Mouse (Mus musculus) gastrocnemius, adult 2 months (tissue): Measurements from ENCODE around the gene Pou2f3. TPM values are rescaled to one million over a fixed set of nuclear protein-coding genes. Genes with fewer than 3 reads are reported as not detected.
A peak's percentile ranks its signal among the peaks of the same experiment; 100 is the strongest.

Source experiments
- DNase-seq: peaks from one replicate; pipeline ENCODE4 v3.0.0; 2022
- H3K27ac ChIP-seq: fragments of 200-600 bp; 2 replicates; pipeline ENCODE4 v1.8.1; 2022; ENCODE audit warnings: mild to moderate bottlenecking
- H3K4me3 ChIP-seq: fragments of 200-600 bp; 2 replicates; pipeline ENCODE4 v1.8.1; 2022; ENCODE audit warnings: mild to moderate bottlenecking, moderate library complexity
- CTCF ChIP-seq: fragments of 200-600 bp; IDR thresholded peaks from 2 replicates; pipeline ENCODE4 v1.8.1; 2022; ENCODE audit warnings: antibody characterized with exemption, mild to moderate bottlenecking, moderate library complexity
- intact Hi-C: fragments of 180-260 bp; cut with DNase I; formaldehyde crosslinking; loops from one replicate; pipeline ENCODE4 v1.15.1; 2025
- total RNA-seq, 2 experiments: library from RNA; stranded (reverse); gene quantifications; 2 replicates each; pipeline ENCODE4 v1.2.3; 2021

Gene Pou2f3
- total RNA-seq, 2 experiments from 2014 or later: 0.11 to 0.15 TPM

DNA sequence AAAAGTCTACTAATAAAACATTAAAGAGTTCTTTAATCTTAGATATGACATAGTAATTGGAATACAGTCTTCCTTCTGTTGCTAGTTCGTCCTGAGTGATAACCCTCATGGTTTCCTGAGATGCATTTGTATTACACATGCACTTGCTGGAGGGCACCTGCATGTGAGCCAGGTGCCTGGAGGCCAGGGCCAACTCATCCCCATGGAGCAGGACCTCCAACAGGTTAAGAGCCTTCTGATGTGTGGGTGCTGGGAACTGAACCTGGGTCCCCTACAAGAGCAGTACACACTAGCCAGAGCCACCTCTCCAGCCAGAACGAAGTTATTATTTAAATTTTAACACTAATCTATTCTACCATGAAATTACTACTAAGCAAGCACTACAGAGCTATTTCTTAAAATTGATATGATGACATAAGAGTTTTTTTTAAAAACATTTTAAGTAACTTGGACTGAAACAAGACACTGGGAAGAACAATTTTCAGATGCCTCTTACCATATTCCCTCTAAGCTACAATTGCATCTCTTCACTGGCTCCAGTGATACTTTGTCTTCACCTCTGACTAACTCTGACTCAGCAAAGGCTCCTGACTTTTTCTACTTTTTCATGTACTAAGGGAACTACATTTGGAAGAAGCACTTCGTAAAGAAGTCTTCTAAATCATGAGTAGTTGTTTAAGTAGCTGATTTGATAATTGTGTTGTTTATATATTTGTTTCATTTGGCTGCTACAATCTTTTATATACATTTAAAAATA lies 112.2 kb downstream of the Pou2f3 start:
- no peak for TF ChIP-seq CTCF
- Histone ChIP-seq H3K27ac (peak overlapping the region; percentile 69), H3K4me3 (no peak overlapping the region)
- DNase-seq: no peak
- intact Hi-C loops: loop anchor here (10.0 kb wide), 1 partner anchor 53 kb away; no protein-coding TSS in a partner anchor

- Histone ChIP-seq H3K4me3 (no peak overlapping the region), H3K27ac (peak overlapping the region; percentile 53; the same call in 1 of the 2 replicates)
- no peak for DNase-seq
- TF ChIP-seq CTCF: no peak
- intact Hi-C loops: loop anchor here (10.0 kb wide), 1 partner anchor 52 kb away; no protein-coding TSS in a partner anchor
Observed at GRCm38 (mm10) chr9:43096337-43096736, 113.8 kb downstream of the Pou2f3 start.

GRCm38 (mm10) chr9:43094828-43095227 lies 115.3 kb downstream of the Pou2f3 start:
- intact Hi-C loops: loop anchor here (10.0 kb wide), 1 partner anchor 50 kb away; no protein-coding TSS in a partner anchor
- peak; percentile 32 for DNase-seq
- TF ChIP-seq CTCF: no peak

DNA sequence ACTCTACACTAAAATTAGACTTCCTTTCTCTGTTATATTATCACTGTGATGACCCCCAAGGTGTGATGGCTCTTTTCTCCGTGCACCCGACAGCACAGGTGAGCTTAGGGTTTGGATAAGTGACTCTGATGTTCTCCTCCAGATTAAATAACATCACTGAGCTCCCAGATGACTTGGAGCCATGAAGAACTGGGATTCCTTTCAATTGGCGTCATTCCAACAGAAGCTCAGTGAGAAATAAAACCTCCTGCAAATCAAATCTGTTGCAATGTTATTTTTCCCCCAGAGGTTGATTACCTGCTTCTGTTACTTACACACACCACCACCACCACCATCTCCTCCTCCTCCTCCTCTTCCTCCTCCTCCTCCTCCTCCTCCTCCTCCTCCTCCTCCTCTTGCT lies 116.4 kb downstream of the Pou2f3 start:
- intact Hi-C loops: loop anchor here (10.0 kb wide), 1 partner anchor 49 kb away; no protein-coding TSS in a partner anchor
- H3K4me3 ChIP-seq: peak overlapping the region; percentile 19; the same call in 1 of the 2 replicates
- TF ChIP-seq CTCF: no peak
- H3K27ac ChIP-seq: peak overlapping the region; percentile 74
- no peak for DNase-seq

More at GRCm38 (mm10) chr9:43094828-43095227, 115.3 kb downstream of the Pou2f3 start:
- Histone ChIP-seq H3K4me3 (peak overlapping the region; percentile 11; the same call in 1 of the 2 replicates), H3K27ac (peak overlapping the region; percentile 77)

GRCm38 (mm10) chr9:43085686-43086285 lies 124.4 kb downstream of the Pou2f3 start:
- no peak for DNase-seq
- peak overlapping the region; percentile 70 for H3K27ac ChIP-seq
- intact Hi-C loops: no loop called here
- no peak overlapping the region for H3K4me3 ChIP-seq
- no peak for TF ChIP-seq CTCF

GRCm38 (mm10) chr9:43084496-43085362 lies 125.4 kb downstream of the Pou2f3 start:
- intact Hi-C loops: no loop called here
- peak overlapping the region; percentile 70 for H3K27ac ChIP-seq
- no peak for DNase-seq
- TF ChIP-seq CTCF: no peak
- H3K4me3 ChIP-seq: no peak overlapping the region

- DNase-seq: no peak
- no peak for TF ChIP-seq CTCF
- intact Hi-C loops: no loop called here
- Histone ChIP-seq H3K27ac (peak overlapping the region; percentile 29; the same call in 1 of the 2 replicates), H3K4me3 (no peak overlapping the region)
Observed at GRCm38 (mm10) chr9:43083441-43084055, 126.6 kb downstream of the Pou2f3 start.

DNA sequence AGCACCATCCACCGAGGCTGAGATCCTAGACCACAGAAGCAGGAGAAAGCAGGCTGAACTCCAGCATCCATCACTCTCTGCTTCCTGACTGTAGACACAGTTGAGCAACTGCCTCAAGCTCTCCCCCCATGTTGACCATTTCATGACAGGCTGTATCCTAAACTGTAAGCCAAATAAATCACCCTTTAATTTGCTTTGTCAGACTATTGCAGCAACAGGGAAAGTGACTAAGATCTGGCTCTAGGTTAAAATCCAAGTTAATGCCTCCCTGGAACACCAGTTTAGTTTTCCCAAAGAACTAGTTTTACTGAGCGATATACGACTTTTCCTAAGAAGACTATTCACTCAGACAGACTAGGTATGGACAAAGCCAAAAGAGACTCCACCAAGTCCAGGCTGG lies 131.5 kb downstream of the Pou2f3 start:
- DNase-seq: no peak
- intact Hi-C loops: no loop called here
- H3K27ac ChIP-seq: no peak overlapping the region
- no peak for TF ChIP-seq CTCF
- no peak overlapping the region for H3K4me3 ChIP-seq

GRCm38 (mm10) chr9:43076163-43076562 lies 134.0 kb downstream of the Pou2f3 start:
- intact Hi-C loops: no loop called here
- no peak for DNase-seq
- H3K4me3 ChIP-seq: no peak overlapping the region
- TF ChIP-seq CTCF: no peak
- H3K27ac ChIP-seq: peak overlapping the region; percentile 29; the same call in 1 of the 2 replicates

DNA sequence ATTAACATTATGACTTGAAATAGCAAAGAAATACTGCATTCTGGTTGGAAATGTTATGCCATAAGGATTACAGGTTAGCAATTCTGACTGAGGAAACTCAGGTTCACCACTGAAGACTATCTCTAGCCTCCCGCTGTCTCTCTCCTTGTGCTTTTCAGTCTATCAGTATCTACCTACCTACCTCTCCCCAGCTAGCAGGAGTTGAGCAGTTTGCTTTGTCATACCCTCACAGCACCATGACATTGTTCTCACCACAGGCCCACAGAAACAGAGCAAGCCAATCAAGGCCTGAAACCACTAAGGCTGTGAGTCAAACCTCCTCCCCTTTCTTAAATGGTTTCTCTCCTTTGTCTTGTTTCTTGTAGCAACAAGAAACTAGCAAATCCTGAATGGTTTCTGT lies 135.6 kb downstream of the Pou2f3 start:
- Histone ChIP-seq H3K27ac (no peak overlapping the region), H3K4me3 (no peak overlapping the region)
- TF ChIP-seq CTCF: no peak
- DNase-seq: no peak
- intact Hi-C loops: no loop called here

Other genes with a start within 250 kb of the Pou2f3 start
- gene Arhgef12, start 103.1 kb downstream of the Pou2f3 start, total RNA-seq: 10 to 100 TPM; 41.9 to 61.9 TPM
- 1 to 10 TPM; 2.3 to 3.0 TPM for gene Tmem136, start 93.8 kb downstream of the Pou2f3 start, total RNA-seq
- 1 to 10 TPM; 2.9 to 8.9 TPM for gene Oaf, start 29.5 kb upstream of the Pou2f3 start, total RNA-seq
- gene Trim29, start 100.5 kb upstream of the Pou2f3 start, total RNA-seq: not detected